Mouse (Mus musculus): Measurements from ENCODE around the gene Rcbtb2.
"Not testable (repeated sequence)": the region's sequence is repeated elsewhere in the genome, so short reads cannot be mapped to it uniquely, and the experiment has no call there.

The Rcbtb2 gene

GRCm38 (mm10) chr14:73122923-73123278, at the start of gene Rcbtb2:
Rcbtb2 (plus strand) TSS chr14:73123037.
- DNase-seq, result no peak

- no peak for DNase-seq
Measured at GRCm38 (mm10) chr14:73083563-73083962, 39.3 kb upstream of the Rcbtb2 start.

GRCm38 (mm10) chr14:73086425-73086824, 36.4 kb upstream of the Rcbtb2 start:
- no peak for DNase-seq

- DNase-seq, result no peak
Measured at GRCm38 (mm10) chr14:73087247-73087646, 35.6 kb upstream of the Rcbtb2 start.

- DNase-seq, result no peak
Measured at GRCm38 (mm10) chr14:73087746-73088145, 35.1 kb upstream of the Rcbtb2 start.

- DNase-seq, result no peak
Measured at GRCm38 (mm10) chr14:73088224-73088623, 34.6 kb upstream of the Rcbtb2 start.

- DNase-seq, result no peak
Measured at GRCm38 (mm10) chr14:73092871-73093270, 30.0 kb upstream of the Rcbtb2 start.

GRCm38 (mm10) chr14:73094802-73095550, 27.9 kb upstream of the Rcbtb2 start:
- DNase-seq, result no peak

- peak; percentile 78 for DNase-seq
Measured at GRCm38 (mm10) chr14:73098677-73099387, 24.0 kb upstream of the Rcbtb2 start.

- no peak for DNase-seq
Measured at GRCm38 (mm10) chr14:73102270-73102865, 20.5 kb upstream of the Rcbtb2 start.

- DNase-seq, result not testable (repeated sequence)
Measured at GRCm38 (mm10) chr14:73102986-73103385, 19.9 kb upstream of the Rcbtb2 start.

GRCm38 (mm10) chr14:73104913-73105312, 17.9 kb upstream of the Rcbtb2 start:
- DNase-seq, result no peak

GRCm38 (mm10) chr14:73105407-73106185, 17.2 kb upstream of the Rcbtb2 start:
- peak; percentile 66 for DNase-seq

GRCm38 (mm10) chr14:73106234-73106711, 16.6 kb upstream of the Rcbtb2 start:
- DNase-seq, result peak; percentile 81

- DNase-seq, result no peak
Measured at GRCm38 (mm10) chr14:73106957-73107356, 15.9 kb upstream of the Rcbtb2 start.

- no peak for DNase-seq
Measured at GRCm38 (mm10) chr14:73107371-73107770, 15.5 kb upstream of the Rcbtb2 start.

GRCm38 (mm10) chr14:73107952-73108351, 14.9 kb upstream of the Rcbtb2 start:
- DNase-seq, result no peak

- no peak for DNase-seq
Measured at GRCm38 (mm10) chr14:73110682-73111081, 12.2 kb upstream of the Rcbtb2 start.

GRCm38 (mm10) chr14:73111091-73111490, 11.7 kb upstream of the Rcbtb2 start:
- no peak for DNase-seq

- no peak for DNase-seq
Measured at GRCm38 (mm10) chr14:73112186-73112840, 10.5 kb upstream of the Rcbtb2 start.

GRCm38 (mm10) chr14:73114952-73115351, 7.9 kb upstream of the Rcbtb2 start:
- DNase-seq, result not testable (repeated sequence)

GRCm38 (mm10) chr14:73116301-73116700, 6.5 kb upstream of the Rcbtb2 start:
- no peak for DNase-seq
